Mouse (Mus musculus) kidney, embryonic 16.5 days (tissue): ENCODE results near the gene Adgrb3. TPM values are rescaled to one million over a fixed set of nuclear protein-coding genes. Genes with fewer than 3 reads are reported as not detected.

Experiments
- ATAC-seq: fragments of 200-750 bp; cut with Nextera tagmentation; 2 replicates; pipeline ENCODE4 v1.8.0; 2017; ENCODE audit warnings: moderate TSS enrichment; ENCODE audit not compliant: low FRiP score, low TSS enrichment
- H3K27ac ChIP-seq: fragments of 300-500 bp; sonication (generic); 2 replicates; pipeline ENCODE4 v1.5.1; 2014; ENCODE audit warnings: low read length
- H3K27me3 ChIP-seq: fragments of 300-500 bp; sonication (generic); 2 replicates; pipeline ENCODE4 v1.6.1; 2014; ENCODE audit warnings: low read length, control low read depth, mixed read lengths; ENCODE audit not compliant: insufficient read depth
- H3K36me3 ChIP-seq: fragments of 300-500 bp; sonication (generic); 2 replicates; pipeline ENCODE4 v1.6.1; 2014; ENCODE audit warnings: low read length, control low read depth, mixed read lengths; ENCODE audit not compliant: insufficient read depth
- H3K4me1 ChIP-seq: fragments of 300-500 bp; sonication (generic); 2 replicates; pipeline ENCODE4 v1.6.1; 2014; ENCODE audit warnings: low read length, control low read depth, mixed read lengths; ENCODE audit not compliant: insufficient read depth
- H3K4me2 ChIP-seq: fragments of 300-500 bp; sonication (generic); replicated peaks from 2 replicates; pipeline ENCODE4 v1.6.1; 2014; ENCODE audit warnings: low read depth, low read length
- H3K4me3 ChIP-seq: fragments of 300-500 bp; sonication (generic); 2 replicates; pipeline ENCODE4 v1.5.1; 2014; ENCODE audit warnings: mild to moderate bottlenecking, low read length
- H3K9ac ChIP-seq: fragments of 300-500 bp; sonication (generic); replicated peaks from 2 replicates; pipeline ENCODE4 v1.6.1; 2014; ENCODE audit warnings: low read length
- H3K9me3 ChIP-seq: fragments of 300-500 bp; sonication (generic); 2 replicates; pipeline ENCODE4 v1.6.1; 2016; ENCODE audit warnings: low read length, control low read depth
- WGBS: fragments of 180-500 bp; shearing (Covaris S2); extraction: QIAGEN DNeasy Blood & Tissue Kit; methylation state at CpG from one replicate; pipeline ENCODE4 v1.1.7; 2014; 5-methylcytosine and 5-hydroxymethylcytosine counted together
- polyA plus RNA-seq: library from polyadenylated mRNA; unstranded; fragments of >200 nt; fragmentation: Nextera tagmentation; extraction: Ambion mirVana; gene quantifications from 2 replicates; pipeline ENCODE4 v1.2.1, GENCODE M21; 2015

Gene Adgrb3
- polyA plus RNA-seq, 1 experiment from 2014 or later, result 0.45 TPM

DNA sequence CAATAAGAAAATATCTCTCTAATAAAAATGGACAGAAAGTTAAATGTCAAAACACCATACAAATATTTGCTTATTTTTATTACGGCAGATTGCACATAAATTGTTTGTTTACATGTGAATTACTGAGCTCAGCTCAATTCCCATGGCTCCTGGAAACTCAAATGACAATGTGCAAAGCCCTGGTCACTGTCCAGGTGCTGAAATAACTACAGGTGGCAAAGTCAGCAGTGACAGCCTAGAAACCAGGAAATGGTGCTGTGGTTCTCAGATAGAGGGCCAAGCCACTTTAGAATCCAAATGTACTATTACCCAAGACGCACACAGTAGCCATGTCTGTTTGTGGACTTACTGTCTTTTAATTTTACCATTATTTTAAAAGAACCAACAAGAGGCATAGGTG, 465.3 kb downstream of the Adgrb3 start:
- Histone ChIP-seq H3K4me3 (no peak overlapping the region), H3K9ac (no peak overlapping the region), H3K9me3 (no peaks in the 10 kb centered on the region), H3K4me1 (no peaks in the 10 kb centered on the region), H3K4me2 (no peak overlapping the region), H3K36me3 (no peaks in the 10 kb centered on the region), H3K27me3 (no peaks in the 10 kb centered on the region), H3K27ac (no peak overlapping the region)
- 78% methylated on average over 2 of the region's 2 CpGs for WGBS
- no peak for ATAC-seq

DNA sequence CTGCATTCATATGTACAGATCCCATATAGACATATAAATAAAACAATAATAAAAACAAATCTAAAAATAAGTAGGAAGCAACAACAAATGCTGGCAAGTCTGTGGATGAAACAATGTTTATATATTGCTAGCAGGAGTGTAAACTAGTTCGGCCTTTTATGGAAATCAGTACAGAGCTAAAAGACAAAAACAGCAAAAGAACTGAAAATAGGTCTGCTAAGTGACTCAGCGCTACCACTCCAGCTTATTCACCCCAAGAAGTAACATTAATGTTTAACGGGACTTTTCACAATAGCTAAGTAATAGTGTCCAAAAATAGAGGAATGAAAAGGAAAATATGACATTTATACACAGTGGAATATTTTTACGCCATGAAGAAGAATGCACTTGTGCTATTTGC, 471.0 kb downstream of the Adgrb3 start:
- no peaks in the 10 kb centered on the region for H3K36me3 ChIP-seq
- H3K27me3 ChIP-seq, result no peaks in the 10 kb centered on the region
- WGBS, result 88% methylated on average over 4 of the region's 4 CpGs
- H3K9me3 ChIP-seq, result no peaks in the 10 kb centered on the region
- no peak overlapping the region for H3K27ac ChIP-seq
- H3K9ac ChIP-seq, result no peak overlapping the region
- no peak overlapping the region for H3K4me3 ChIP-seq
- no peak for ATAC-seq
- H3K4me1 ChIP-seq, result no peaks in the 10 kb centered on the region
- no peak overlapping the region for H3K4me2 ChIP-seq

DNA sequence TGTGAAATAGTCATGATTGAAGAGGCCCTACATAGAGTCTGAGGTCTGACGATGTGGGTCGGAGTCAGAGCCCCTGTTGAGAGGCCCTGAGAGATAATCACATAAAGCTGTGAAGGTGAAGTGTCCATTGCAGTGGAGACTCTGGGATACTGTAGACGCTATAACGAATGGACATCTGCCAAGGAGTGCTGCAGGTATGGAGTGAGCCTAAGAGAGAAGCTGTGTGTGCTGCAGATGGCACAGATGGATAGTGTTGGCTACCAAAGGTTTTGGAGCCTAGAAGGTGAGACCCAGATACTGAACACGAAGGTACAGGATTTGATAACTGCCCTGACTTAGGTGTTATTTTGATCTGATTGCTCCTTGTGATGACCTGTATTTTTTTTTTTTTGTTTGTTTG, 474.0 kb downstream of the Adgrb3 start:
- Histone ChIP-seq H3K9me3 (no peaks in the 10 kb centered on the region), H3K9ac (no peak overlapping the region), H3K4me2 (no peak overlapping the region), H3K36me3 (no peaks in the 10 kb centered on the region), H3K27ac (no peak overlapping the region), H3K4me1 (no peaks in the 10 kb centered on the region), H3K27me3 (no peaks in the 10 kb centered on the region), H3K4me3 (no peak overlapping the region)
- WGBS, result 89% methylated on average over 5 of the region's 5 CpGs
- ATAC-seq, result no peak

DNA sequence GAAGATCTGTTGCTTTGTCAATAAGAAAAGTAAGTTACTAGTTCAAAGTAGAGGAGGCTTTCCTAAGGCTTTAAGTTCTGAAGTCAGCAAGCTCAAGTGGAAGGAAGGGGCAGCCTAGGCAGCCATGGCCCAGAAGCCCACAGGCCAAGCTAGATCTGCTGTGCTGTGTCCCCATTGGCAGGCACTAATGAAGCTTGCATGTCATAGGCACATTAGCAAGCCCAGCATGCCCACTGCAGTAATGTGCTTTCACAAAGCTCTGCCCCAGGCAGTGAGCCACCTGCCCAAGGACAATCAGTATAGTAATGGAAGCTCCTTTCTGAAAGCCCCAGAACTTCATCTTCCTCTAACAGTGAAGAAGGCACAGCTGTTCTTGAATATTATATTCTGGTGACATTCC, 484.6 kb downstream of the Adgrb3 start:
- Histone ChIP-seq H3K36me3 (no peaks in the 10 kb centered on the region), H3K4me2 (no peak overlapping the region), H3K9me3 (no peaks in the 10 kb centered on the region), H3K27me3 (no peaks in the 10 kb centered on the region), H3K9ac (no peak overlapping the region), H3K27ac (no peak overlapping the region), H3K4me3 (no peak overlapping the region), H3K4me1 (no peaks in the 10 kb centered on the region)
- no peak for ATAC-seq

DNA sequence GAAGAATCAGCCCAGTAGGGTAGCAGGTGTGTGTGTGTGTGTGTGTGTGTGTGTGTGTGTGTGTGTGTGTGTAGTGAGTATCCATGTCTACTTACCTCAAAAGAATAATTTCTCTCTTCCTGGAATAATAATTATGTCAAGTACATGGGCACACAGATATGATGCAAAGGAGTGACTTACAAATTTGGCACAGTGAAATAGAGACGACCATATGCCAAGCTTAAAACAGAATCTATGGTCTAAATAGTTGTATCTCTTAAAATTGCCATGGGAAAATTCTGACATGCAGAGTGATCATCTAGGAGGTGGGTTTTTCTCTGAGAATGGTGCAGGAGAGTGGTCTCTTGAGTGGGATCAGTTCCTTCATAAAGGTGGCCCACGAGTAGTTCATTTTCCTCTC, 504.1 kb downstream of the Adgrb3 start:
- Histone ChIP-seq H3K4me1 (no peaks in the 10 kb centered on the region), H3K9ac (no peak overlapping the region), H3K27me3 (no peaks in the 10 kb centered on the region), H3K36me3 (no peaks in the 10 kb centered on the region), H3K9me3 (no peaks in the 10 kb centered on the region), H3K4me2 (no peak overlapping the region), H3K4me3 (no peak overlapping the region), H3K27ac (no peak overlapping the region)
- ATAC-seq, result no peak
- WGBS, result 77% methylated on average over 2 of the region's 2 CpGs

DNA sequence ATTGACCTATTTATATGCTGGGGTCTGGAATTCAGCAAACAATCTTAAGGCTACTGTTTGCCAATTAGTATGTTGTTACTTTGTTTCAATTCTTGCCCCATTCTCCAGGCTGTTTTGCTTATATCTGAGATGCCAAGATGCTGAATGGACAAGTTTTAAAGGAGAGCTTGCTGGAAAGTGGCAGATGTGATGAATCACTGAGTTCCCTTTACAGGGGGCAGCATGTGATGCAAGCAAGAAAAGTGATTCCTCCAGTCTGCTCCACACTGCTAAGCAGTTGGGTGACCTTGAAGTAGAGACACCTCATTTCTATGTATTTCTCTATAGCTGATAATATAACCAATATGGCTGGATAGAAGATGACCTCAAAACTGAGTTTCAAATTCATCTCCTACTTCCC, 512.4 kb downstream of the Adgrb3 start:
- Histone ChIP-seq H3K27me3 (no peaks in the 10 kb centered on the region), H3K27ac (no peak overlapping the region), H3K4me3 (no peak overlapping the region), H3K4me2 (no peak overlapping the region), H3K9me3 (no peaks in the 10 kb centered on the region), H3K9ac (no peak overlapping the region), H3K36me3 (no peaks in the 10 kb centered on the region), H3K4me1 (no peaks in the 10 kb centered on the region)
- no peak for ATAC-seq

DNA sequence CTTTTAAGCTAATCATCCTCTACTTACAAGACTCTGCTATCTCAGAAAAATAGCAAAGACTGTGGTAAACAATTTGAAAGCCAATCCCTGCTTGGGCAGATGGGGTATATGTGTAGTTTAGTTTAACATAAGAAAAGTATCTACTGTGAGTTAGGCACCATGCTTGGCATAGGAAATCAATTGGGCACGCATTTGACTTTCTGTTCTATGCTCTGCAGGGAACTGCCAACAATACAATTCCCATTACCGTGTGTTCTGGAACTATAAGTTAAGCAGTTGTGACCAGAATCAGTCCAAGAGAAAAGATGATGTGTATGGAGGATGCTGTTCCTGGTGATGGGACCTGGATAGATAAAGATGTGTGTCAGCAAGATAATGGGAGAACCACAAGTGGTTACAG, 517.2 kb downstream of the Adgrb3 start:
- no peak overlapping the region for H3K9ac ChIP-seq
- H3K27me3 ChIP-seq, result no peaks in the 10 kb centered on the region
- no peak overlapping the region for H3K4me3 ChIP-seq
- H3K27ac ChIP-seq, result no peak overlapping the region
- ATAC-seq, result no peak
- H3K36me3 ChIP-seq, result no peaks in the 10 kb centered on the region
- no peaks in the 10 kb centered on the region for H3K9me3 ChIP-seq
- 80% methylated on average over 2 of the region's 2 CpGs for WGBS
- no peak overlapping the region for H3K4me2 ChIP-seq
- no peaks in the 10 kb centered on the region for H3K4me1 ChIP-seq

DNA sequence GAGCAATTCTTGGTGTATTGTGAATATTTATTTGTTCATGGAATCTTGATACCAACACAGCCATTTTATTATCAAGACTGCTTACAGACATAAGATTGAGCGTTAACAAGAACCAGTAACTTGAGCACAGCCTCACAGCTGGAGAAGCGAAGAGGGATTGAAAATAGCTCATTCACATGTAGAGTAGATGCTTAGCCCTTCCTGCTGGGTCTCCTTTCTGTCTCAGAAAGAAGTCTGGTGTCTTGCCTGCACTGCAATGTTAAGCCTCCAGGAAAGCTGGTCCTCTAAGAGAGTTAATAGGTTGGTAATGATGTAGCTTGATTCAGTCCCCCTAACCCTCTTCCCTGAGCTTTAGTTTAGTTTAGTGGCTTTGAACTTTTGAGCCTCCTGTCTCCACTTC, 519.4 kb downstream of the Adgrb3 start:
- WGBS, result 34% methylated on average over 2 of the region's 2 CpGs
- ATAC-seq, result no peak
- no peak overlapping the region for H3K9ac ChIP-seq
- H3K36me3 ChIP-seq, result no peaks in the 10 kb centered on the region
- no peak overlapping the region for H3K4me3 ChIP-seq
- no peak overlapping the region for H3K4me2 ChIP-seq
- H3K27me3 ChIP-seq, result no peaks in the 10 kb centered on the region
- H3K27ac ChIP-seq, result no peak overlapping the region
- H3K4me1 ChIP-seq, result no peaks in the 10 kb centered on the region
- H3K9me3 ChIP-seq, result no peaks in the 10 kb centered on the region

DNA sequence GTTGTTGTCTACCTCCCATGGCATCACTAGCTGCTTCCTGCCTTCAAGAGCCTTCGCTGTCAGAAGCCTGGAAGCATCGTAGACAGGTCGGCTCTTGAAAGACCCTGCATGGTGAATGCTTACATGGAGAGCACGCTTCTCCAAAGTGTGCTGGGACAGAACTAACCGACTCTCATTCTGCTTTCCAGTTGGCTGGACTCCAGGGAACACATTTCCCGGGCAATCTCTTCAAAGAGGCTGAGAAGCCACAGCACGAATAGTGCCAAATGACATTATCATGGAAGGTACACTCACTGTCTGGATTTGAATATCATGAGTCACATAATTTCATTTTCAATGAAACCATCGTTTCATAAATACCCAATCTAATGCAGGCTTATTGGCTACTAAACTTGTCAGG, 548.0 kb downstream of the Adgrb3 start:
- WGBS, result 82% methylated on average over 8 of the region's 8 CpGs

DNA sequence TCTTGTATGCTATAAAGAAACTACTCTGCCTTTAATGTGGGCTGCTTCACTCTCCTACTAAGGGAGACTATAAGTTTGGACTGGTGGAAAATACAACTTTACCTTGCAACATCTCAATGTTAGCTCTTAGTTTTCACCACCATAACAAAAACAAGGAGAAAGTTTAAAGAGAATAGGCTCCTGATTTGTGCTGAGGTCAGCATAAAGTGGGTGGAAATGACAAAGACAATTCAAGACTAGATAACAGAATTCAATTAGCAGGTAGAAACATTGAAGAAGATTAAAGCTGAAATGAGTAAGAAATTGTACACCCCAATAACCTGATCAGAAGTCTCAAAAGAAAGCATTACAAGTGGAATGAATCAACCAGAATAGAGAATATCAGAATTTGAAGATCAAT, 578.9 kb downstream of the Adgrb3 start:
- H3K4me3 ChIP-seq, result no peak overlapping the region
- H3K4me2 ChIP-seq, result no peak overlapping the region
- H3K36me3 ChIP-seq, result no peaks in the 10 kb centered on the region
- ATAC-seq, result no peak
- no peaks in the 10 kb centered on the region for H3K9me3 ChIP-seq
- no peak overlapping the region for H3K27ac ChIP-seq
- no peak overlapping the region for H3K9ac ChIP-seq
- no peaks in the 10 kb centered on the region for H3K4me1 ChIP-seq
- no peaks in the 10 kb centered on the region for H3K27me3 ChIP-seq

More for the DNA sequence above, 548.0 kb downstream of the Adgrb3 start:
- Histone ChIP-seq H3K9ac (no peak overlapping the region), H3K9me3 (no peaks in the 10 kb centered on the region), H3K4me3 (no peak overlapping the region), H3K36me3 (no peaks in the 10 kb centered on the region), H3K27ac (no peak overlapping the region), H3K4me1 (no peaks in the 10 kb centered on the region), H3K27me3 (no peaks in the 10 kb centered on the region), H3K4me2 (no peak overlapping the region)
- no peak for ATAC-seq

DNA sequence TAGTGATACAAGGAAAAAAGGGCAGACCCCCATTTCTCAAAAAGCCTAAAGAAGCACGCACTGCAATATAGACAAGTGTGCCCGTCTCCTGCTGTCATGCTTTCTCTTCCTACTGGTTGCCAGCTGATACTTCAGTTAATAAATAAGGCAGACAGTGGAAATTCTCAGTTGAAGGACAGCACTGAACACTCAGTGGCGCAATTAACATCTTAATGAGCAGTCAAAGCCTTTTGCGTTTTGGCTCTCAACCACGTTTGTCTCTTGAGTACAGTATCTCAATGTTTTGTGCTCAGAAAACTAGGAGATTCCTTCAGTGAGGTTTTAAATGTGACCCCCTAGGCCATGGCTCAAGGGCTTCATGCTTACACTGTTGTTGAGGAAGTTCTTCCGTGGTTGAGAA, 587.1 kb downstream of the Adgrb3 start:
- Histone ChIP-seq H3K4me1 (no peaks in the 10 kb centered on the region), H3K27ac (no peak overlapping the region), H3K36me3 (no peaks in the 10 kb centered on the region), H3K9ac (no peak overlapping the region), H3K9me3 (no peaks in the 10 kb centered on the region), H3K27me3 (no peaks in the 10 kb centered on the region), H3K4me3 (no peak overlapping the region), H3K4me2 (no peak overlapping the region)
- no peak for ATAC-seq
- WGBS, result 78% methylated on average over 6 of the region's 6 CpGs
